Mouse (Mus musculus) ovary, postnatal 36 days (tissue): ENCODE results near the gene Prdx3.

Source experiments
- DNase-seq: peaks from one replicate; pipeline ENCODE4 v3.0.0; 2022; ENCODE audit warnings: low spot score, mixed read lengths

The Prdx3 gene

DNA sequence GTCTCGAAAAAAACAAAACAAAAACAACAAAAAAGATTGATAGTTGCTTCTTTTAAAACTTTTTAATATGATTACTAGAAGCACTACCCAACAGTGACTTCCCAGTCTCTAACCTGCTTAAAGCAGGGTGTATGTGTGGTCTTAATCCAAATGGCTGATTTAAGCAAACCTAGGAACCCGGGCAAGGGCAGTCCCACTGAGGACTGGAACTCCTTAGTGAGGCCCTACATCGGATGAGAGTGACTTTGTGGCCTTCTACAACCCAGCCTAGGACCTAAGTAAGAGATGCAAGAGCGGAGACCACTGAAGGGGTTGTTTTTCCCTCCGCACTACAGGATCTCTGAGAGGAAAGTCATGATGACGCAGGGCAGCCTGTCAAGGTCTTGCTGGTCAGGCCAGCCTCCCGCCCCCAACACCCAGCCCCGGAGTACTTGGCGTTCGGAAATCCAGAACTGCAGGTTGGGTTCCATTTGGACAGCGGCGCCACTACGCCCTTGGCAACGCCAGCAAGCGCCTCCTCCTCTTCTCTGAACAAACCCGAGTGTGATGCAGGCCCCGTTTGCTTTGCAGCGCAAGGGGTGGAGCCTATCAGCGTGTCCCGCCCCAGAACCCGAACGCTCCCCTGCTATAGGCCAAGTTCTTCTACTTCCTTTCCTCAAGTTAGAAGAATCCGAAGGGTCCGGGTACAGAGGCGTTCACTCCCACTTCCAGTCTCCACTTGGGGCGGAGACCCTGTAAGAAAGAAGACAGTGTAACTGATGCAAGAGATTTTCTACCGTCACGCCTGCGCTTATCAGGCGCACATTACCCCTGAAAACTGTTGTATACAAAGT, 13.3 kb downstream of the Prdx3 start, which contains the start of gene Sfxn4:
Gene Sfxn4 (minus strand): TSS at position 612 of the 833 bp plus-strand sequence.
- peak; percentile 90 for DNase-seq

DNA sequence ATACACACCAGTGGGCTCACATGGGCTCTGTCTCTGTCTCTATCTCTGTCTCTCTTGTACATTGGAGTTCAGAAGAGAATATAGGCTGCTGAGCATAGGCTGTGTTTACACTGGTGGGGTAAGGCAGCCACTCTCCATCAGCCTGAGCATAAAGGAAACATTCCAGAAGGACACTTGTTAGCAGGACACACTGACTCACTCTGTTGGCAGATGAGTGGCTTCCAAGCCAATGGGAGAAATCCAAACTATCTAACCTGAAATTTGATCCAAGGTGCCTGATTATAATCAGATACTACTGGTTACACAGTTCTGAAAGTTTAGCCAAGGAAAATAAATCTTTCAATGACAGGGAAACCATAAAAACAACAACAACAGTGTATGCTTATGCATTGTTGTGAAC, 28.6 kb downstream of the Prdx3 start:
- DNase-seq, result no peak

DNA sequence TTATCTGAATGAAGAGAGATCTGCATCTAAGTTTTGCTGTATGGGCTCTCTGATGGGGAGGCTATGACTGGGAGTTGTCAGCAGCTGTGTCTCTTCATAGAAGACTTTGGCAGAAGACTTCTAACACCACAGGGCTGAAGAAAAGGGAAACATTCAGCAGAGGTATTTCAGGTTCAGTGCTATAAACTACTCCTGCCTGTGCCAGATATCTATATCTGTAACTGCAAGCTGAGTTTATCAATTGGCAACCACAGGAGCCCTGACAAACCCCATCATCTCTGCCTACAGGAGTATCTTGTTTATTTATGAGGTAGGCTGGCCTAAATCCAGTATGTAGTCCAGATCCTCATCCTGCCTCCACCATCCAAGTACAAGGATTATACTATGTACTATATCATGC, 31.0 kb downstream of the Prdx3 start:
- no peak for DNase-seq

DNA sequence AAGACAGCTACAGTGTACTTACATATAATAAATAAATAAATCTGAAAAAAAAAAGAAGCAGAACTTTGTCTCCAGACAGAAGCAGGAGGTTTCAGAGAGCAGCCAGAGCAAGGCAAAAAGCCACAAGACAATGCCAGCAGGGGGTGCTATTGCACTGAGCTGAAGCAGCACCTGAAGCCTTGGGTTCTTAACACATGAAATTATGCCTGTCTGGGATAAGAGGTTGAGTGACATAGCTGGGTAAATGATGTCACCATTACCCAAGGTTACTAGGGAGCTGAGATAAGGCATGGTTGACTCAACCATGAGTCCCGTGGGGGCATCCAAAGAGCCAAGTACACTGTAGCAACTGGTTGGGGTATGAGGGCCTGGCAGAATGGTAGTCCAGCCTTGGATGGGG, 36.6 kb downstream of the Prdx3 start:
- peak; percentile 61 for DNase-seq

DNA sequence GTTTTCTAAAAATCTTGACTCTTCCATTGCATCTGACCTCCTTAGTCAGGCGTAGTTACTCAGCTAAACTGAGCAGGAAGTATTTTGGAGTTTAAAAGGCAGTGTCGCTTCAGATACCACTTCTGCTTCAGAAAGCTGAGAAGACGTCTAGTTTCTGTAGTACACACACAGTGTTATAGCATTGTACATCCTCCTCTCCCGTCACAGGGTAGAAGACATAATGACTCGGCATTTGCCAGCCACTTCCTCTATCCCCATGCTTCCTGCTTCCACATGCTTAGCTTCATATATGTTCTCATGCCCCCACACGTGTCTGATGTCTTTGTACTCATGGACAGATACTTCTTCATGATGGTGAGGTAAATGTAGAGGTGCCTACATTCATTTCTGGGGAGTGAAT, 55.7 kb downstream of the Prdx3 start:
- no peak for DNase-seq
